Mouse (Mus musculus) lung, postnatal 25 days (tissue): ENCODE results near the gene Gm11639.

Source experiments
- DNase-seq: peaks from one replicate; pipeline ENCODE4 v3.0.0; 2022; ENCODE audit warnings: low spot score

The Gm11639 gene

DNA sequence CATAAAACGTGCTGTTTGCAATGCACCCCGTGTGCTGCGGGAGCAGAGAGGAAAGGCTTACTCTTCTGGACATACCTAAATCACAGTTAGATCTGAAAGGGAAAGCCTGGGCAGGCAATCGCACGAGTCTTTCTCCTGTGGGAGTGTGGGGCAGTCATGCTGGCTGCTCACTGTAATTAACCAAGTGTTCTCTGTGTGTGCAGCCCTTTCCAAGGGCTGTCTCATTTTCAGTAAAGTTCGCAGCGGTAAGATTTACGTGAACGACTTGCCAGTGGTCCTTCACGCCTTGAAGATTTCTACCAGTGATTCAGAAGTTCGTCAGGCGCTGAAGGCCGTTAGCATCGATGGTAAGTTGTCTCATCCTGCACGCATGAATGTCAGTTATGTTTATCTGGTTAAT, 18.6 kb downstream of the Gm11639 start:
- DNase-seq, result no peak

- DNase-seq, result no peak
Measured at GRCm38 (mm10) chr11:104707084-104707483, 21.6 kb downstream of the Gm11639 start.

GRCm38 (mm10) chr11:104744995-104745568, 59.6 kb downstream of the Gm11639 start:
- DNase-seq, result no peak

- DNase-seq, result no peak
Measured at GRCm38 (mm10) chr11:104765762-104766161, 80.3 kb downstream of the Gm11639 start.

GRCm38 (mm10) chr11:104767068-104767467, 81.6 kb downstream of the Gm11639 start:
- no peak for DNase-seq

GRCm38 (mm10) chr11:104768072-104768471, 82.6 kb downstream of the Gm11639 start:
- DNase-seq, result peak; percentile 35

- DNase-seq, result no peak
Measured at GRCm38 (mm10) chr11:104778796-104779195, 93.3 kb downstream of the Gm11639 start.

- no peak for DNase-seq
Measured at GRCm38 (mm10) chr11:104944723-104945122, 259.2 kb downstream of the Gm11639 start.

DNA sequence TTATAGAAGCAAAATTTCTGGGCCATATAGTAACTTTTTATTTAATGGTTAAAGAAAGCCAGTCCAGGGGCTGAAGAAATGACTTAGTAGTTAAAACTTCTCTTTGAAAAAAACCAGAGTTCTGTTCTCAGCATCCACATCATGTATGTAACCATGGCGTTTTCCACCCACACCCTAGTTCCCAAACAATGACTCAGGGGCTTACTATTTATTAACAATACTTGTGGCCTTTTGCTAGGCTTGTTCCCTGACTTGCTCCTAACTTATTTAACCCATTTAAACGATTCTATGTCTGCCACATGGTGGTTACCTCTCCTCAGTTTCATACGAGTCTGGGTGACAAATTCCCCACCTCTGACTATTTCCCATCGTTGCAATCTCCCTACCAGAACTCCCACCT, 266.8 kb downstream of the Gm11639 start:
- DNase-seq, result no peak

GRCm38 (mm10) chr11:104967862-104968261, 282.4 kb downstream of the Gm11639 start:
- DNase-seq, result no peak

GRCm38 (mm10) chr11:104968388-104968787, 282.9 kb downstream of the Gm11639 start:
- DNase-seq, result no peak

DNA sequence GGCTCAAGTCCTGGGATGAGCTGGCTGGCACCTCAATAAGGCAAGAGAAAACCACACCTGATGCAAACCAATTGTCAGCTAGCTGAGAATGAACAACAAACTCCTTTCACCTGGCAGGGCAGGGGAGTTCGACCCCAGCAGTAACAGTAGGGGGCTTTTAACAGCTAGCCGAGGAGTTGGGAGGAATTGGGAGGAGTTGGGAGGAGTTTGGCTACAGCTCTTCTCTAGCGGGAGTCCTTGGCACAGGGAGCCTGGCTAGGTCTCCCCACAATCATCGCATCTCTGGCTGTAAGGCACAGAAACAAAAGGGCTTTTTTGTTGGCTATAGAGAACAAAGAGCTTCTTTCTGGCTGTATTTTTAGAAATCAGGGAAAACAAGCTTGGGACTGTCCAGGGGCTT, 285.8 kb downstream of the Gm11639 start:
- DNase-seq, result no peak

DNA sequence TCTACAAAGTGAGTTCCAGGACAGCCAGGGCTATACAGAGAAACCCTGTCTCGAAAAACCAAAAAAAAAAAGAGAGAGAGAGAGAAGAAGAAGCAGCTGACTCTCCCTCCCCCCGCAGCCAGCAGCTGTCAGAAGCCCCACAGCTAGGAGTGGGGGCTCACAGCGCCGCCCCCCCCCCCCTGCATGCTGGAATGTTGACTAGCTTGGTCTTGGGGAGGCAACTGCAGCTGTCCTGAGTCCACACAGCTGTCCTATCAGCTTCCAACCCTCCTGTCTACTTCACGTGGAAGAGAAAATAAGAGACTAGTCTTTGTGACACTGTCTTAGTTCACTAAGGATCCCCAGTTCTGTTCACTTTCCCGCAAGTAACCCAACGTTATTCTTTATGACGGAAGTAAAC, 287.0 kb downstream of the Gm11639 start:
- no peak for DNase-seq

GRCm38 (mm10) chr11:104977976-104978375, 292.5 kb downstream of the Gm11639 start:
- DNase-seq, result no peak

DNA sequence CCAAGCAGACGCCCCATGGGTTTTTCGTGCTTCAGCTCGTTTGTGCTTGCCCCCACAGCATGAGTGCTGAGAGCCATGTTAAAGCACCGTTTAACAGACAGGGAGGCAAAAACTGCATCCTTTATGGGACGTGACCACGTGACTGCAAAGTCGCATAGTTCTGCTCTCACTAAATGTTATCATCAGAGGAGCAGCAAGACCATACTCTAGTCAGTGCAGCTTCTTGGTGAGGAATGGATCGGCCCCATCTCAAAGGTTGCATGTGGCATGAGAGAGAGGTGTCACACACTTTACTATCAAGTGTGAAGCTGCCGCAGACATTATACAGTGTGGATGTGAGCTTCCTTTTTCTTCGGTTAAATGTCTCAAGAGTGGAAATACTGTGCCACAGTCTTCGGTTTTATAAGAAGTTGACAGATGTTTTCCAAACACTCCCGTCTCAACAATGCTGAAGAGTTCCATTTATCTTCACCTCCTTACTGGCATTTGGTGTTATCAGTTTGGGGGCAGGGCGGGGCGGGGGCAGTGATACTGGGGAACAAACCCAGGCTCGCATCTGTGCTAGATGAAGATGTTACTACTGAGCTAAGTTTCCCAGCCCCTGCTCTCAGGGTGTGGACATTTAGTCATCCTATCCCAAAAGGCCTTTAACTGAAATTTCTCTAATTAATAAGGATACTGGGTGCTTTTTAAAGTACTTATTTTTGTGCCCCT, 296.0 kb downstream of the Gm11639 start:
- DNase-seq, result no peak

GRCm38 (mm10) chr11:105009232-105009631, 323.7 kb downstream of the Gm11639 start:
- no peak for DNase-seq

DNA sequence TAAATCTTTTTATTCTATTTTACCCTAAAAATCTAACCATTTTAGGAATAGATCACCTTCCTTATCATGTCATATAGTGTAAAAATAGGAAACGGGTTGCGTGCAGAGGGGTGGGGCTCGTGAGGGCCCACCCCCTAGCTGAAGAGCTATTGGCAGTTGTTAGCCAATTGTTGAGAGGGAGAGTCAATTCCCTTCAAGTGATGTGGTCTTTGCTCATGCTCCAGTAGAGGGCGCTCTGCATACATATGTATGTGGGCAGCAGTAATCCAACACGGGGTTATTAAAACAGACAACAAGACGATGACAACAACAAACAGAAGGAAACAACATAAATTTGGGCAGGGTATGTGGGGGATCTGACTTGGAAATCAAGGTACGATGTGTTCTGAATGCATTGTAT, 335.6 kb downstream of the Gm11639 start:
- no peak for DNase-seq

GRCm38 (mm10) chr11:105028744-105029348, 343.3 kb downstream of the Gm11639 start:
- DNase-seq, result no peak

- DNase-seq, result no peak
Measured at GRCm38 (mm10) chr11:105029525-105029924, 344.0 kb downstream of the Gm11639 start.

DNA sequence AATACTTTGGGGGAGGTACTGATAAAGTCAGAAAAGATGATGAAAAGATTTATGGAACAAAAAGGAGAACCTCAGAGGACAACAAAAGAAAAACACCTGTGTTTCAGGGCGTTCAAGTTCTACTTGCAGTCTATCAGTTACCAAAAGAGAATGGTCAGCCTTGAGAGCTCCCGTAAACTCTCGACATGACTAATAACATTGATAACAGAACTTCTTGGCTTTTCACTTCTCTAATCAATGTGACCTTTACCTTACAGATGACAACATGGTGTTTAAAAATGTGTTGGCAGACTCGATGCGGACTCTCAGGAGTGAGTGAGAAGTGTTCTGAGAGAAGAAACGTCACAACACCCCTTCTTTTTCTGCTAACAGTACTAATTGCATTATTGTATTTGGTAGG, 344.7 kb downstream of the Gm11639 start:
- DNase-seq, result no peak

DNA sequence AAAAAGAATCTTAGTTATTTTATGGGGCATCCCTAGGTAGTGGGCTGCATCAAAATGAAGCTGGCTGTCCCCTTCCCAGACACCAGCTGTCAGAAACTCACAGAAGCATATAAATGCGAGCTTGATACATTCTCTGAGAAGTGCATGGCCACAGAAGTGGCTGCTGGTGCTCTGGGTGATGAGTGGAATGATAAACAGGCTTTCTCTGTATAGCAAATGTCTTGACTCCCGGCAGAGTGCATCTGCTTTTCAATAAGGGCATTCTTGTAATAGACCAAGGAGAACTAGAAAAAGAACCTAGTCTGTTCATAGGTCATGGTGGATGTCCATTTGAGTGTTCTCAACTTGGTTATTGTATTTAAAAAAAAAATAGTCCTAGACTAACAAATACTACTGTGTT, 345.6 kb downstream of the Gm11639 start:
- DNase-seq, result no peak

GRCm38 (mm10) chr11:105035081-105035480, 349.6 kb downstream of the Gm11639 start:
- DNase-seq, result no peak

GRCm38 (mm10) chr11:105063292-105063691, 377.8 kb downstream of the Gm11639 start, which contains the start of gene Efcab3:
Efcab3 (plus strand) TSS chr11:105063592.
- no peak for DNase-seq
